Mouse (Mus musculus) limb, embryonic 11.5 days (tissue): ENCODE results near the gene C130050O18Rik. TPM values are rescaled to one million over a fixed set of nuclear protein-coding genes. Genes with fewer than 3 reads are reported as not detected.

Experiments
- ATAC-seq: fragments of 200-750 bp; cut with Nextera tagmentation; 2 replicates; pipeline ENCODE4 v1.8.0; 2017; ENCODE audit warnings: low read depth; ENCODE audit not compliant: insufficient number of reproducible peaks, low FRiP score, low TSS enrichment
- DNase-seq: peaks from one replicate; pipeline ENCODE4 v3.0.0-alpha.2; 2015; ENCODE audit warnings: low spot score
- H3K27ac ChIP-seq: fragments of 300-500 bp; sonication (generic); replicated peaks from 2 replicates; pipeline ENCODE4 v1.5.1; 2014; ENCODE audit warnings: low read depth, mild to moderate bottlenecking, low read length
- H3K27me3 ChIP-seq: fragments of 300-500 bp; sonication (generic); 2 replicates; pipeline ENCODE4 v1.6.1; 2014; ENCODE audit warnings: mild to moderate bottlenecking, low read length, mixed read lengths; ENCODE audit not compliant: control insufficient read depth, insufficient read depth
- H3K36me3 ChIP-seq: fragments of 300-500 bp; sonication (generic); 2 replicates; pipeline ENCODE4 v1.6.1; 2014; ENCODE audit warnings: mild to moderate bottlenecking, low read length, moderate library complexity, mixed read lengths; ENCODE audit not compliant: control insufficient read depth, insufficient read depth
- H3K4me1 ChIP-seq: fragments of 300-500 bp; sonication (generic); 2 replicates; pipeline ENCODE4 v1.6.1; 2014; ENCODE audit warnings: low read length, mixed read lengths; ENCODE audit not compliant: control insufficient read depth, insufficient read depth
- H3K4me2 ChIP-seq: fragments of 300-500 bp; sonication (generic); 2 replicates; pipeline ENCODE4 v1.6.1; 2014; ENCODE audit warnings: low read depth, mild to moderate bottlenecking, moderate library complexity; ENCODE audit not compliant: severe bottlenecking
- H3K4me3 ChIP-seq: fragments of 300-500 bp; sonication (generic); 2 replicates; pipeline ENCODE4 v1.5.1; 2014; ENCODE audit warnings: low read depth, low read length
- H3K9ac ChIP-seq: fragments of 300-500 bp; sonication (generic); 2 replicates; pipeline ENCODE4 v1.6.1; 2014; ENCODE audit warnings: mild to moderate bottlenecking, low read length
- H3K9me3 ChIP-seq: fragments of 300-500 bp; sonication (generic); 2 replicates; pipeline ENCODE4 v1.6.1; 2016; ENCODE audit warnings: low read length; ENCODE audit not compliant: control insufficient read depth
- WGBS: fragments of 180-500 bp; shearing (Covaris S2); extraction: QIAGEN DNeasy Blood & Tissue Kit; methylation state at CpG from one replicate; pipeline ENCODE4 v1.1.7; 2014; 5-methylcytosine and 5-hydroxymethylcytosine counted together
- polyA plus RNA-seq: library from polyadenylated mRNA; unstranded; fragments of >200 nt; fragmentation: Nextera tagmentation; extraction: Ambion mirVana; gene quantifications from 2 replicates; pipeline ENCODE4 v1.2.1, GENCODE M21; 2014

Gene C130050O18Rik
- polyA plus RNA-seq, 1 experiment from 2014 or later, result 0.89 TPM

GRCm38 (mm10) chr5:139367884-139368458, 37.1 kb upstream of the C130050O18Rik start:
- ATAC-seq, result no peak
- DNase-seq, result no peak
- Histone ChIP-seq H3K36me3 (no peaks in the 10 kb centered on the region), H3K4me2 (no peak overlapping the region), H3K27me3 (no peaks in the 10 kb centered on the region), H3K9ac (no peak overlapping the region), H3K4me1 (peaks cover 23% of the 10 kb centered on the region), H3K4me3 (no peak overlapping the region), H3K9me3 (no peaks in the 10 kb centered on the region), H3K27ac (no peak overlapping the region)
- 96% methylated on average over 4 of the region's 4 CpGs for WGBS

GRCm38 (mm10) chr5:139368638-139369320, 36.3 kb upstream of the C130050O18Rik start:
- DNase-seq (no peak), ATAC-seq (no peak)
- H3K27me3 ChIP-seq, result no peaks in the 10 kb centered on the region
- no peaks in the 10 kb centered on the region for H3K36me3 ChIP-seq
- peaks cover 23% of the 10 kb centered on the region for H3K4me1 ChIP-seq
- 85% methylated on average over 11 of the region's 11 CpGs for WGBS
- H3K9me3 ChIP-seq, result no peaks in the 10 kb centered on the region
- no peak overlapping the region for H3K4me3 ChIP-seq
- no peak overlapping the region for H3K27ac ChIP-seq
- no peak overlapping the region for H3K9ac ChIP-seq
- no peak overlapping the region for H3K4me2 ChIP-seq

- Histone ChIP-seq H3K36me3 (no peaks in the 10 kb centered on the region), H3K4me2 (no peak overlapping the region), H3K27me3 (no peaks in the 10 kb centered on the region), H3K4me1 (peaks cover 13% of the 10 kb centered on the region), H3K9ac (no peak overlapping the region), H3K27ac (no peak overlapping the region), H3K9me3 (no peaks in the 10 kb centered on the region), H3K4me3 (no peak overlapping the region)
- DNase-seq (no peak), ATAC-seq (no peak)
- WGBS, result 85% methylated on average over 6 of the region's 6 CpGs
Measured at GRCm38 (mm10) chr5:139370336-139370735, 34.7 kb upstream of the C130050O18Rik start.

- no peaks in the 10 kb centered on the region for H3K27me3 ChIP-seq
- H3K4me2 ChIP-seq, result peak overlapping the region; percentile 82
- H3K4me1 ChIP-seq, result peaks cover 12% of the 10 kb centered on the region
- H3K27ac ChIP-seq, result no peak overlapping the region
- DNase-seq (no peak), ATAC-seq (no peak)
- H3K9ac ChIP-seq, result peak overlapping the region; percentile 92
- H3K9me3 ChIP-seq, result no peaks in the 10 kb centered on the region
- 76% methylated on average over 5 of the region's 5 CpGs for WGBS
- H3K4me3 ChIP-seq, result peak overlapping the region; percentile 52; the same call in 1 of the 2 replicates
- H3K36me3 ChIP-seq, result no peaks in the 10 kb centered on the region
Measured at GRCm38 (mm10) chr5:139371118-139371517, 34.0 kb upstream of the C130050O18Rik start.

GRCm38 (mm10) chr5:139371631-139372401, 33.3 kb upstream of the C130050O18Rik start:
- H3K4me3 ChIP-seq, result peak overlapping the region; percentile 52
- no peaks in the 10 kb centered on the region for H3K36me3 ChIP-seq
- peak overlapping the region; percentile 92 for H3K9ac ChIP-seq
- ATAC-seq, result peak; percentile 93
- no peaks in the 10 kb centered on the region for H3K9me3 ChIP-seq
- H3K27me3 ChIP-seq, result no peaks in the 10 kb centered on the region
- H3K4me2 ChIP-seq, result peak overlapping the region; percentile 82
- WGBS, result 1% methylated on average over 39 of the region's 39 CpGs
- H3K4me1 ChIP-seq, result peaks cover 12% of the 10 kb centered on the region
- DNase-seq, result peak; percentile 96
- H3K27ac ChIP-seq, result peak overlapping the region; percentile 73; the same call in 1 of the 2 replicates

GRCm38 (mm10) chr5:139373126-139373525, 32.0 kb upstream of the C130050O18Rik start:
- ATAC-seq (no peak), DNase-seq (no peak)
- no peak overlapping the region for H3K4me2 ChIP-seq
- WGBS, result 84% methylated on average over 3 of the region's 3 CpGs
- H3K4me1 ChIP-seq, result peaks cover 12% of the 10 kb centered on the region
- no peak overlapping the region for H3K4me3 ChIP-seq
- H3K27me3 ChIP-seq, result no peaks in the 10 kb centered on the region
- H3K36me3 ChIP-seq, result no peaks in the 10 kb centered on the region
- no peaks in the 10 kb centered on the region for H3K9me3 ChIP-seq
- H3K27ac ChIP-seq, result no peak overlapping the region
- H3K9ac ChIP-seq, result no peak overlapping the region

- Histone ChIP-seq H3K27me3 (no peaks in the 10 kb centered on the region), H3K4me1 (peaks cover 15% of the 10 kb centered on the region), H3K36me3 (no peaks in the 10 kb centered on the region), H3K9ac (no peak overlapping the region), H3K4me2 (no peak overlapping the region), H3K27ac (no peak overlapping the region), H3K9me3 (no peaks in the 10 kb centered on the region), H3K4me3 (no peak overlapping the region)
- DNase-seq (no peak), ATAC-seq (no peak)
- WGBS, result 86% methylated on average over 6 of the region's 6 CpGs
Measured at GRCm38 (mm10) chr5:139373889-139374444, 31.1 kb upstream of the C130050O18Rik start.

- Histone ChIP-seq H3K4me2 (no peak overlapping the region), H3K4me3 (no peak overlapping the region), H3K9ac (no peak overlapping the region), H3K4me1 (peaks cover 19% of the 10 kb centered on the region), H3K36me3 (no peaks in the 10 kb centered on the region), H3K27me3 (no peaks in the 10 kb centered on the region), H3K27ac (no peak overlapping the region), H3K9me3 (no peaks in the 10 kb centered on the region)
- DNase-seq (no peak), ATAC-seq (no peak)
- 83% methylated on average over 2 of the region's 2 CpGs for WGBS
Measured at GRCm38 (mm10) chr5:139374841-139375240, 30.2 kb upstream of the C130050O18Rik start.
